Mouse (Mus musculus) spleen, adult 10 weeks (tissue): Measurements from ENCODE around the gene Tmem28. TPM values are rescaled to one million over a fixed set of nuclear protein-coding genes. Genes with fewer than 3 reads are reported as not detected.

Experiments used
- polyA plus RNA-seq: library from polyadenylated mRNA; stranded (reverse); fragments of 350-450 nt; fragmentation: Illumina TruSeq; extraction: RNeasy Lipid Tissue Mini Kit (QIAGEN cat#74804); gene quantifications from one replicate; pipeline ENCODE4 v1.2.3, GENCODE M21; 2015; ENCODE audit warnings: low replicate concordance; ENCODE audit not compliant: insufficient read depth

Gene Tmem28
- polyA plus RNA-seq = not detected

DNA sequence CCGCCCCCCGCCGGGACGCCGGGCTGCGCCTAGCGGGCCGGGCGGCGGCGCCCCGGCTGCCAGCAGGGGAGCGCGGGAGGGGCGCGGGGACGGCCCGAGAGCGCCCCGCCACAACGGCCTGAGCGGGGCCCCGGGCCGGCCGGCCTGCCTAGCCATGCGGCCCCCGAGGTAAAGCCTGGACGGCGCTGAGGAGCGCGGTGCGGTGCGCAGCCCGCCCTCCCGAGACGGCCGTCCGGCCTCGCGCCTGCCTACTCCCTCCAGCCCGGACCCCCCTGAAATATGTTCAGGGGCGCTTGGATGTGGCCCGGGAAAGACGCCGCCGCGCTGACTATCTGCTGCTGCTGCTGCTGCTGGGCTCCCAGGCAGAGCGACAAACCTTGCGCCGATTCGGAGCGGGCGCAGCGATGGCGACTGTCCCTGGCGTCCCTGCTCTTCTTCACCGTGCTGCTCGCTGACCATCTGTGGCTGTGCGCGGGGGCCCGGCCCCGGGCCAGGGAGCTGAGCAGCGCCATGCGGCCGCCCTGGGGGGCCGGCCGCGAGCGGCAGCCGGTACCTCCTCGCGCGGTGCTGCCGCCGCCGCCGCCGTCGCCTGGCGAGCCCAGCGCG is at the start of gene Tmem28:
Gene Tmem28 (plus strand): TSS at position 232 of the 606 bp plus-strand sequence.

Other genes starting within 250 kb of the Tmem28 start
- 0.55 TPM for gene Eda, start 154.6 kb downstream of the Tmem28 start, polyA plus RNA-seq